Mouse (Mus musculus): ENCODE measurements around the gene Bbs4.
"Not testable (repeated sequence)": the region's sequence is repeated elsewhere in the genome, so short reads cannot be mapped to it uniquely, and the experiment has no call there.

Gene Bbs4

DNA sequence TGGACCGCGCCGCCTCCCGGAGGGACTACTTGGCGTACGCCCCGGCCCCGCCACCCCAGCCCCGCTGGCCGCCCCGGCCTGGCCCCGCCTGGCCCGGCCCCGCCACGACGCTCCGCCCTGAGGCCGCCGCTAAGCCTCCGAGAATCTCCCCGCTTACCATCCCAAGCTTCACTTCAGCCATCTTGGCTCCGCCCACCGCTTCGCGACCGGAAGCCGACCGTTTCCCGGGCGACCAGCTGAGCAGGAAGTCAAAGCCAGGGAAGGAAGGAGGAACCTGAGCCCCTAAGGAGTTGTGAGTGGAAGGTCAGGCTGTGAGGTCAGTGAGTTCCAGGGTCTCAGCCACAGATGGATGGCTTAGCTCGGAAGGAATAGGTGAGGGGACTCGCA, at the start of gene Bbs4:
TSS of gene Bbs4 (minus strand) at position 256 of the 387 bp plus-strand sequence.
- DNase-seq (ENCODE audit: low spot score) = peak; percentile 91

GRCm38 (mm10) chr9:59389086-59389485, 35.8 kb upstream of the Bbs4 start:
- DNase-seq (ENCODE audit: low spot score) = no peak

DNA sequence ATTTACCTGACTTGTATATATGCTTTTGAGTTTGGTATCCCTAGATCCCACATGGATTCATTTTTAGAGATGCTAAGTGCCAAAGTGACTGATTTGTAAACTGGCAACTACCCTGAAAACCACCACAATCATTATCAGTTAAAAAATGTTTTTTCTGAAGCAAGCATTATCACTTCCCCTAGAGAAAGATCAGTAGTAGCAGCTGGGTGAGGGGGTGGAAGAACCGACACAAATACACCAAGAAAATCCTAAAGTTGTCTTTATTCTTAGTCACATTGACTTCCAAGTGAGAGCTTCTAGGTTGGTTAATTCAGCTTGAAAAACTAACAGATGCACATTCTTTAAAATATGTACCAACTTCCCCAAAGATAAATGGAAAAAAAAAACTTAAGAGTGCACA, 35.0 kb upstream of the Bbs4 start:
- DNase-seq (ENCODE audit: low spot score) = no peak

- no peak for DNase-seq (ENCODE audit: low spot score)
These were observed 34.2 kb upstream of the Bbs4 start for GRCm38 (mm10) chr9:59387461-59387860.

DNA sequence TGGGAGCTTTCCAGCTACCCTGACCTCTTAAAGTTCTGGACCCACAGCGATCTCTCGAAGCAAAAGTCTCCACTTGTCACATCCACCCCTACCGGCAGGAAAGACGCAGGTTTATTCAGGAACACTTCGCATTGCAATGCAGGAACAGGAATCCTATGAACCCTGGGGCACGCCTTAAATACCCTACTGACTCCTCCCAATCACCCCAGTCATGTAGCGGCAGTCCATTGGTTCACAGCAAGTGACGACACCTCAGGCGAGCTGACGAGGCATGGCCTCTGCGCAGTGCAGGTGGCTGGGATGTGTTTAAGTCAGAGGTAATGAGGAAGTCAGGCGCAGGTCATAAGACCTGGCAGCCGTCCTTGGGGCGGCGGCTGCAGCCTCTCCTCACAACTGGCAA, 22.3 kb upstream of the Bbs4 start:
- no peak for DNase-seq (ENCODE audit: low spot score)

GRCm38 (mm10) chr9:59369646-59370045, 16.3 kb upstream of the Bbs4 start:
- DNase-seq (ENCODE audit: low spot score) = no peak

- no peak for DNase-seq (ENCODE audit: low spot score)
These were observed 15.9 kb upstream of the Bbs4 start for GRCm38 (mm10) chr9:59369220-59369619.

DNA sequence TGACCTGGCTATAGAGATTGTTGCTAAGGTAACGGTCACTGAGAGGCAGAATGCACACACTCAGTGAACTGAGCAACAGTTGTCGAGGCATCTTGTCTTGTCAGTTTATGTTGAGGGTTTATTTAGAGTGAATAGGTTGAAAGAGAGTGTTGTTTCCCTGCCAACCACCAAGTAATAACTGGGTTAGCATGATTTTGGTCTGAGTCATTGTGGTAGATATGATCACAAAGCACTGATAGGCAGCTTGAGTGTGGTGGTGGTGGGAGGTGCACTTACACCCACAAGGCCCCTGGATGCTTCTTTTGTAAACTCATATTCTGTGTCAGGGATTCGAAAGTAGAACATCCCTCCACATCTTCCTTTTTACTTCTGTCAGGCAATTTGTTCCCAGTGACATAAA, 7.2 kb upstream of the Bbs4 start:
- not testable (repeated sequence) for DNase-seq (ENCODE audit: low spot score)

GRCm38 (mm10) chr9:59358041-59358440, 4.7 kb upstream of the Bbs4 start:
- DNase-seq (ENCODE audit: low spot score) = not testable (repeated sequence)

GRCm38 (mm10) chr9:59352586-59353252, 589 bp downstream of the Bbs4 start:
- DNase-seq (ENCODE audit: low spot score) = no peak

DNA sequence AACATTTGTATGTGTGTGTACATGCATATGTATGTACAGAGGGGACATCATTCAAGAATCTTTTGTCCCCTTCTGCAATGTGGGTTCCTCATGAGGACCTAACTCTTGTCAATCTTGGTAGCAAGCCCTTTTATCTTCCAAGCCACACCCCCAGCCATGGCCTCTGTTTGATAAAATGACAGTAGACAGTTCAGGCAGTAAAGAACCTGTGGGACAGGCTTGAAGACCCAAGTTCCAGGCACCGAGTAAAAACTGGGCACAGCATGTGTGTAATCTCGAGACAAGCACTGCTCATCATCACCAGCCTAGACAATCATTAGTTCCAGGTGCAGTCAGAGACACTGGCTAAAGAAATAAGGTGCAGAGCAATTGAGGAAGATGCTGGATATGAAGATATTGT, 7.1 kb downstream of the Bbs4 start:
- no peak for DNase-seq (ENCODE audit: low spot score)

GRCm38 (mm10) chr9:59340002-59340401, 13.3 kb downstream of the Bbs4 start:
- peak; percentile 15 for DNase-seq (ENCODE audit: low spot score)

DNA sequence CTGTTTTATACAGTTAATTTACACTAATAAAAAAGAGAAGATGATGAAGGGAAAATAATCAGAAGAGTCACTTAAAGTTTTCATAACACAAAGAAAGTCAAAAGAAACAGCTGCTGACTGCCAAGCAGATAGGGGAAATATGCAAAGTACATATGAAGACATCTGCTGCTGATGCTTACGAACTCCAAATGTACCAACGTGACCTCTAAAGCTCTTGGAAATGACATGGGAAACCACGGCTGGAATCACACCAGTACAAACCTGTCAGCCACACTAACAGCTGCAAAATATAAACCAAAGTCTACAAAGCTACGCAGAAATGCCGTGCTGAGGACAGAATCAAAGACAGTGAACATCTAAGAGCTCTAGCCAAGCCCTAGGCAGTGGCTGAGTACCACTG, 14.2 kb downstream of the Bbs4 start:
- DNase-seq (ENCODE audit: low spot score) = no peak

- peak; percentile 10 for DNase-seq (ENCODE audit: low spot score)
These were observed 14.9 kb downstream of the Bbs4 start for GRCm38 (mm10) chr9:59338411-59338810.

DNA sequence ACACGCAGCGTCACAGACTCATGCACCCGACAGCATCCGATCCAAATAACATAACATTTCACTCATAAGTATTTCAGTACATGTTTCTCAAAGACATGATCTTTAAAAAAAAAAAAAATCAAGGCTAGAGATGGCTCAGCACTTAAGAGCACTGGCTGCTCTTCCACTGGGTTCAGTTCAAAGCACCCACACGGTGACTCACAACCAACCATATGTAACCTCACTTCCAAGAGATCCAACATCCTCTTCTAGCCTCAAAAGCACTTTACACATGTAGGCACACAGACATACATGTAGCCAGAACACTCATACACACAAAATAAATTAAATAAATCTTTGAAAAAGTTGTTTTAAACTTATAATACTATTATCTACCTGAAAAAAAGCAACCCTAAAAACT, 15.4 kb downstream of the Bbs4 start:
- no peak for DNase-seq (ENCODE audit: low spot score)

GRCm38 (mm10) chr9:59336539-59336938, 16.8 kb downstream of the Bbs4 start:
- no peak for DNase-seq (ENCODE audit: low spot score)

GRCm38 (mm10) chr9:59330055-59330454, 23.3 kb downstream of the Bbs4 start:
- DNase-seq (ENCODE audit: low spot score) = no peak

- DNase-seq (ENCODE audit: low spot score) = no peak
These were observed 29.0 kb downstream of the Bbs4 start for GRCm38 (mm10) chr9:59324351-59324750.

- DNase-seq (ENCODE audit: low spot score) = no peak
These were observed 37.1 kb downstream of the Bbs4 start for GRCm38 (mm10) chr9:59316206-59316605.

GRCm38 (mm10) chr9:59311284-59311670, 42.0 kb downstream of the Bbs4 start:
- no peak for DNase-seq (ENCODE audit: low spot score)

GRCm38 (mm10) chr9:59310582-59311283, 42.6 kb downstream of the Bbs4 start:
- DNase-seq (ENCODE audit: low spot score) = no peak

- DNase-seq (ENCODE audit: low spot score) = no peak
These were observed 45.4 kb downstream of the Bbs4 start for GRCm38 (mm10) chr9:59307890-59308289.

DNA sequence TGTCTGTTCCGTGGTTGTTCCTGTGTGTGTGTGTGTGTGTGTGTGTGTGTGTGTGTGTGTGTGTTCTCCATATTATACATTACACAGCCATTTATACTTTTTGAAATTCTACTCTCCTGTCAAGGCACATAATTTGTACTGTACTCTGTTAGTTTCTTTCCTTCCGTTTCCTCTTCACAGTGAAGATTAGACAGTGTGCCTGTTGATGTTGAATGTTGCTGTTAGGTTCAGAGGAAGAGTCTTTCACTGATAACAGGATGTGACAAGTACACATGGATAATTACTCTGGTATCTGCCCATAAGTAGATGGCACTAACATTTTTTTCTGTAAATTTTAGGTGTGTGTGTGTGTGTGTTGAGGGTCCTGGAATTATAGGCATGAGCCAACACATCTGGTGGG, 56.9 kb downstream of the Bbs4 start:
- no peak for DNase-seq (ENCODE audit: low spot score)

DNA sequence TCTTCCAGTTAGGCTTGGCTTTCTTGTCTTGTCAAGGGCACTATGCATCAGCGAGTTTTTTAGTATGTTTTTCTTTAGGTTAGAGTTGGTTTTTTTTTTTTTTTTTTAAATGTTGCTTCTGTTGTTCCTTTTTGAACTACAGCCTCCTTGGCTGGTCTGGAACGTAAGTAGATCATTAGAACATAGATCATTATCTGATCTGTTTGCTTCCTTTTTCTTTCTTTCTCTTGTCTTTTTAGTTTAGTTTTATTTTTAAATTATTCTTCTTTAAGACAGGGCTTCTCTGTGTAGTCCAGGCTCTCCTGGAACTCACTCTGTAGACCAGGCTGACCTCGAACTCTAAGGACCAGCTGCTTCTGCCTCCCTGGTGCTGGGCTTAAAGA, 60.8 kb downstream of the Bbs4 start:
- no peak for DNase-seq (ENCODE audit: low spot score)
